Mouse (Mus musculus) midbrain, embryonic 11.5 days (tissue): ENCODE data around the gene Ust. TPM values are rescaled to one million over a fixed set of nuclear protein-coding genes. Genes with fewer than 3 reads are reported as not detected.

Experiments
- ATAC-seq: fragments of 200-750 bp; cut with Nextera tagmentation; 2 replicates; pipeline ENCODE4 v1.8.0; 2017; ENCODE audit warnings: moderate TSS enrichment, moderate library complexity; ENCODE audit not compliant: low FRiP score
- DNase-seq: peaks from one replicate; pipeline ENCODE4 v3.0.0; 2015; ENCODE audit warnings: low spot score; ENCODE audit errors: missing footprints
- H3K27ac ChIP-seq: fragments of 300-500 bp; sonication (generic); 2 replicates; pipeline ENCODE4 v1.5.1; 2014; ENCODE audit warnings: low read depth, low read length
- H3K27me3 ChIP-seq: fragments of 300-500 bp; sonication (generic); 2 replicates; pipeline ENCODE4 v1.6.1; 2014; ENCODE audit warnings: mild to moderate bottlenecking, low read length, moderate library complexity, mixed read lengths; ENCODE audit not compliant: control insufficient read depth, insufficient read depth
- H3K36me3 ChIP-seq: fragments of 300-500 bp; sonication (generic); 2 replicates; pipeline ENCODE4 v1.6.1; 2014; ENCODE audit warnings: mild to moderate bottlenecking, low read length, moderate library complexity, mixed read lengths; ENCODE audit not compliant: control insufficient read depth, insufficient read depth
- H3K4me1 ChIP-seq: fragments of 300-500 bp; sonication (generic); 2 replicates; pipeline ENCODE4 v1.6.1; 2014; ENCODE audit warnings: low read length; ENCODE audit not compliant: control insufficient read depth, insufficient read depth
- H3K4me2 ChIP-seq: fragments of 300-500 bp; sonication (generic); 2 replicates; pipeline ENCODE4 v1.6.1; 2014; ENCODE audit warnings: mild to moderate bottlenecking, moderate library complexity
- H3K4me3 ChIP-seq: fragments of 300-500 bp; sonication (generic); 2 replicates; pipeline ENCODE4 v1.5.1; 2014; ENCODE audit warnings: low read depth, low read length
- H3K9ac ChIP-seq: fragments of 300-500 bp; sonication (generic); 2 replicates; pipeline ENCODE4 v1.6.1; 2014; ENCODE audit warnings: low read length
- H3K9me3 ChIP-seq: fragments of 300-500 bp; sonication (generic); 2 replicates; pipeline ENCODE4 v1.6.1; 2016; ENCODE audit warnings: low read length; ENCODE audit not compliant: control insufficient read depth
- WGBS: fragments of 180-500 bp; shearing (Covaris S2); extraction: QIAGEN DNeasy Blood & Tissue Kit; methylation state at CpG from one replicate; pipeline ENCODE4 v1.1.7; 2014; 5-methylcytosine and 5-hydroxymethylcytosine counted together
- polyA plus RNA-seq: library from polyadenylated mRNA; unstranded; fragments of >200 nt; fragmentation: Nextera tagmentation; extraction: Ambion mirVana; gene quantifications from 2 replicates; pipeline ENCODE4 v1.2.1, GENCODE M21; 2014

The Ust gene
- polyA plus RNA-seq, 1 experiment from 2014 or later, result 2.9 TPM

DNA sequence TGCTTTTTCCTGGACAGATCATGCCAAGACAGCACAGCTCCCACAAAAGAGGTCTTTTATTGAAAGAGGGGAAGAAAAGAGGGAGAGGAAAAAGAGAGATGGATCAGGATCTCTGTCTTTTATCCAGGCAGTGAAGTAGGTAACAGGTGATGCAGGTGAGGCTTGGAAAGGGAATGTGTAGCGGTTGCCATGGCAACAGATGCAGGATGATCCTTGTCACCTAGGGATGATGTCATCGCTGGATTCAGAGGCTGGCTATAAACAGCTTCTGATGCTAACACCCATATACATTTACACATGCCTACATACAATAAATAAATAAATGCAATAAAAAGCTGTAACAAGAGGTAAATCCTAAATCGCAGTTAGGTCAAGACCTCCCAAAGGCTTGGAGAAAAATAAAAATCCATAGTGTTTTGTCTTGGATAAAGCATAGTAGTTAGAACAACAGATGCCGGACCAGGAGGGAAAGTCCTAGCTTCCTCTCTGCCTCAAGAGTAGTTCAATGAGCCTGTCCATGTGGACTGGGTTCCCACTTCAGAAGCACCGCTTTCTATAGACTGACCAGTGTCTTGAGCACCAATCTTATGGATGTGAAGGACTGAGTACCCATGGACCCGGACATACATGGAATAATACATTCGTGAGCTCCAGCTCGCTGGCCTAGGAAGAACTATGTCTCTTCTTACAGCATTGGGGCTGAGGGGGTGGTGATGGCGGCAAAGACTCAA lies 319.4 kb downstream of the Ust start:
- no peak overlapping the region for H3K4me3 ChIP-seq
- H3K9ac ChIP-seq, result no peak overlapping the region
- H3K36me3 ChIP-seq, result no peaks in the 10 kb centered on the region
- DNase-seq, result peak; percentile 81
- WGBS, result 94% methylated on average over 9 of the region's 9 CpGs
- ATAC-seq, result no peak
- no peak overlapping the region for H3K4me2 ChIP-seq
- no peak overlapping the region for H3K27ac ChIP-seq
- H3K27me3 ChIP-seq, result no peaks in the 10 kb centered on the region
- H3K9me3 ChIP-seq, result no peaks in the 10 kb centered on the region
- no peaks in the 10 kb centered on the region for H3K4me1 ChIP-seq

- ATAC-seq, result no peak
- Histone ChIP-seq H3K9ac (no peak overlapping the region), H3K27ac (no peak overlapping the region), H3K27me3 (no peaks in the 10 kb centered on the region), H3K9me3 (no peaks in the 10 kb centered on the region), H3K4me1 (no peaks in the 10 kb centered on the region), H3K36me3 (no peaks in the 10 kb centered on the region), H3K4me3 (no peak overlapping the region), H3K4me2 (no peak overlapping the region)
- DNase-seq, result no peak
- 70% methylated on average over 2 of the region's 2 CpGs for WGBS
Measured at GRCm38 (mm10) chr10:8197661-8198060, 321.0 kb downstream of the Ust start.

GRCm38 (mm10) chr10:8196300-8196699 lies 322.3 kb downstream of the Ust start:
- Histone ChIP-seq H3K4me2 (no peak overlapping the region), H3K27me3 (no peaks in the 10 kb centered on the region), H3K36me3 (no peaks in the 10 kb centered on the region), H3K9me3 (no peaks in the 10 kb centered on the region), H3K4me1 (no peaks in the 10 kb centered on the region), H3K9ac (no peak overlapping the region), H3K4me3 (no peak overlapping the region), H3K27ac (no peak overlapping the region)
- DNase-seq (peak; percentile 95), ATAC-seq (peak; percentile 91)
- WGBS, result 6% methylated on average over 2 of the region's 2 CpGs

DNA sequence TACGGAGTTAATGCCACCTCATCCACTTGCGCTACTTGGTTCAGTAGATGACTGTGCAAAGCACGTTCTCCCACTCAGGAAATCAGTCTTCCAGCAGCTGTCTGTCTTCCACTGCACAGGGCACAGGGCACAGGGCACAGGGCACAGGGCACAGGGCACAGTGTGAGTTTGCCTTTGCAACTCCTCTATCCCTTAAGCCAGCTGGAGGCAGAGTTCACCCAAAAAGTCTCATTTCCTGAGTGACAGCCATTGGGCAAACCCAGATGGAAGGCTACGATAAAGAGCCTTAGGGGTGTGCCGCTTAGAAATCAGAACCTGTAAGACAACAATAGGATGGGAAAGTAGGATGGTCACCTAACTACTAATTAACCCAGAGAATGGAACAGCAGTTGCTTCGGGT lies 322.9 kb downstream of the Ust start:
- Histone ChIP-seq H3K36me3 (no peaks in the 10 kb centered on the region), H3K4me1 (no peaks in the 10 kb centered on the region), H3K4me3 (no peak overlapping the region), H3K9ac (no peak overlapping the region), H3K27ac (no peak overlapping the region), H3K9me3 (no peaks in the 10 kb centered on the region), H3K4me2 (no peak overlapping the region), H3K27me3 (no peaks in the 10 kb centered on the region)
- ATAC-seq (no peak), DNase-seq (no peak)
- 72% methylated on average over 6 of the region's 6 CpGs for WGBS

- 83% methylated on average over 5 of the region's 5 CpGs for WGBS
- peak; percentile 54 for DNase-seq
- Histone ChIP-seq H3K4me1 (no peaks in the 10 kb centered on the region), H3K4me3 (no peak overlapping the region), H3K36me3 (no peaks in the 10 kb centered on the region), H3K27ac (no peak overlapping the region), H3K27me3 (no peaks in the 10 kb centered on the region), H3K9me3 (no peaks in the 10 kb centered on the region), H3K4me2 (no peak overlapping the region), H3K9ac (no peak overlapping the region)
- ATAC-seq, result no peak
Measured at GRCm38 (mm10) chr10:8189331-8189981, 329.2 kb downstream of the Ust start.

DNA sequence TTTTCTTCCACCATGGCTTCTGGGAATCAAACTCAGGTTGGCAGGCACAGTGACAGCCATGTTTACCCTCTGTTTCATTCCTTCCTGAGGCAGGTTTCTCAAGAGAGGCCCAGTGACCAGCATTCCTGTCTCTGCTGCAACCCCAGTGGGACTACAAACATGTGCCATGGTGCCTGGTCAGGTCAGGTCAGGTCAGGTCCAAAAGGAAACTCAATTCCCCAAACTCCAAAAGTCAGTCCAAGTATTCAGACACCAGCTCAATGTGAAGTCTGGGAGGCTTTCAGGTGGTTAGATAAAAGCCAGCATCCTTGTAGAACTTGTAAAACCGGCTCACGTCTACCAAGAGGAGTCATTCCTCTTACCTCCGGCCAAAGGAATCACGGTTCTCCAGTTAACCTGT lies 333.0 kb downstream of the Ust start:
- Histone ChIP-seq H3K4me3 (no peak overlapping the region), H3K4me2 (no peak overlapping the region), H3K36me3 (no peaks in the 10 kb centered on the region), H3K9me3 (no peaks in the 10 kb centered on the region), H3K27ac (no peak overlapping the region), H3K9ac (no peak overlapping the region), H3K4me1 (no peaks in the 10 kb centered on the region), H3K27me3 (no peaks in the 10 kb centered on the region)
- ATAC-seq (no peak), DNase-seq (peak; percentile 60)
- 86% methylated on average over 4 of the region's 4 CpGs for WGBS

DNA sequence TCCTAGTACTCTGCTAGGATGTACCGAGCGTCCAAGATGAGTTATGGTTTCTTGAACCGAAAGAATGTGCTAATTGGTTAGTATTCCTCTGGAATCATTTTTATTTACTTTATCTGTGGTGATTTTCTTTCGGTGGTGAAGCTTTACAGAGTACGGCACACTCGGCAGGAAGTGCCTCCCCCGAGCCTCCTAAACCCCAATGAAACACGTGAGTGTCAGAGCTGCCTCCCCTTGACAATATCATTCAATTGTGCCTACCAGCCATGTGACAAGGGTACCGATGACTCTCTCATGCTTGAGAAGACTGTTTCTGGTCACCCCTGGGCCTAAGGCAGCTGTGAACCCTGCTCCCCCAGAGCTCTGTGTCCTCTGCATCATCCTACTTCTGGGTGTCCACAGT lies 333.9 kb downstream of the Ust start:
- Histone ChIP-seq H3K9me3 (no peaks in the 10 kb centered on the region), H3K27ac (no peak overlapping the region), H3K9ac (no peak overlapping the region), H3K36me3 (no peaks in the 10 kb centered on the region), H3K4me2 (no peak overlapping the region), H3K27me3 (no peaks in the 10 kb centered on the region), H3K4me3 (no peak overlapping the region), H3K4me1 (no peaks in the 10 kb centered on the region)
- no peak for ATAC-seq
- 82% methylated on average over 9 of the region's 9 CpGs for whole genome bisulfite sequencing
- peak; percentile 75 for DNase-seq

- DNase-seq (peak; percentile 78), ATAC-seq (no peak)
- H3K9ac ChIP-seq, result no peak overlapping the region
- no peaks in the 10 kb centered on the region for H3K27me3 ChIP-seq
- no peaks in the 10 kb centered on the region for H3K4me1 ChIP-seq
- WGBS, result 74% methylated on average over 7 of the region's 7 CpGs
- no peaks in the 10 kb centered on the region for H3K36me3 ChIP-seq
- no peaks in the 10 kb centered on the region for H3K9me3 ChIP-seq
- H3K4me2 ChIP-seq, result no peak overlapping the region
- no peak overlapping the region for H3K27ac ChIP-seq
- no peak overlapping the region for H3K4me3 ChIP-seq
Measured at GRCm38 (mm10) chr10:8183171-8183570, 335.5 kb downstream of the Ust start.

GRCm38 (mm10) chr10:8181596-8182185 lies 336.9 kb downstream of the Ust start:
- 87% methylated on average over 4 of the region's 4 CpGs for WGBS
- Histone ChIP-seq H3K4me2 (no peak overlapping the region), H3K27ac (no peak overlapping the region), H3K9ac (no peak overlapping the region), H3K4me1 (peaks cover under 1% of the 10 kb centered on the region; the same call in 1 of the 2 replicates), H3K36me3 (no peaks in the 10 kb centered on the region), H3K4me3 (no peak overlapping the region), H3K9me3 (no peaks in the 10 kb centered on the region), H3K27me3 (no peaks in the 10 kb centered on the region)
- no peak for ATAC-seq
- DNase-seq, result peak; percentile 39
